Mouse (Mus musculus) neural tube, embryonic 11.5 days (tissue): ENCODE measurements around the gene Nlrp6. TPM values are rescaled to one million over a fixed set of nuclear protein-coding genes. Genes with fewer than 3 reads are reported as not detected.

Experiments used
- ATAC-seq: fragments of 200-750 bp; cut with Nextera tagmentation; 2 replicates; pipeline ENCODE4 v1.8.0; 2017; ENCODE audit warnings: moderate number of reproducible peaks, mild to moderate bottlenecking, moderate TSS enrichment, moderate library complexity; ENCODE audit not compliant: insufficient read depth, low FRiP score, low TSS enrichment
- DNase-seq: peaks from one replicate; pipeline ENCODE4 v3.0.0-alpha.2; 2015; ENCODE audit warnings: low spot score
- H3K27ac ChIP-seq: fragments of 300-500 bp; sonication (generic); 2 replicates; pipeline ENCODE4 v1.5.1; 2014; ENCODE audit warnings: low read depth, mild to moderate bottlenecking, low read length
- H3K27me3 ChIP-seq: fragments of 300-500 bp; sonication (generic); 2 replicates; pipeline ENCODE4 v1.6.1; 2014; ENCODE audit warnings: mild to moderate bottlenecking, low read length, mixed read lengths; ENCODE audit not compliant: control insufficient read depth, insufficient read depth
- H3K36me3 ChIP-seq: fragments of 300-500 bp; sonication (generic); 2 replicates; pipeline ENCODE4 v1.6.1; 2014; ENCODE audit warnings: mild to moderate bottlenecking, low read length, moderate library complexity, mixed read lengths; ENCODE audit not compliant: control insufficient read depth, insufficient read depth
- H3K4me1 ChIP-seq: fragments of 300-500 bp; sonication (generic); 2 replicates; pipeline ENCODE4 v1.6.1; 2014; ENCODE audit warnings: low read length, mixed read lengths; ENCODE audit not compliant: control insufficient read depth, insufficient read depth
- H3K4me2 ChIP-seq: fragments of 300-500 bp; sonication (generic); 2 replicates; pipeline ENCODE4 v1.6.1; 2014; ENCODE audit warnings: low read depth, mild to moderate bottlenecking, moderate library complexity
- H3K4me3 ChIP-seq: fragments of 300-500 bp; sonication (generic); 2 replicates; pipeline ENCODE4 v1.5.1; 2014; ENCODE audit warnings: low read depth, low read length
- H3K9ac ChIP-seq: fragments of 300-500 bp; sonication (generic); 2 replicates; pipeline ENCODE4 v1.6.1; 2014; ENCODE audit warnings: mild to moderate bottlenecking, low read length
- H3K9me3 ChIP-seq: fragments of 300-500 bp; sonication (generic); 2 replicates; pipeline ENCODE4 v1.6.1; 2016; ENCODE audit warnings: low read length; ENCODE audit not compliant: control insufficient read depth
- WGBS: fragments of 180-500 bp; shearing (Covaris S2); extraction: QIAGEN DNeasy Blood & Tissue Kit; methylation state at CpG from one replicate; pipeline ENCODE4 v1.1.7; 2014; 5-methylcytosine and 5-hydroxymethylcytosine counted together
- polyA plus RNA-seq: library from polyadenylated mRNA; unstranded; fragments of >200 nt; fragmentation: Nextera tagmentation; extraction: Ambion mirVana; gene quantifications from 2 replicates; pipeline ENCODE4 v1.2.1, GENCODE M21; 2014

Gene Nlrp6
- polyA plus RNA-seq, 1 experiment from 2014 or later: 0.15 TPM

GRCm38 (mm10) chr7:140955758-140956555 lies 35.3 kb downstream of the Nlrp6 start, which contains the start of the genes Gm45717 and Ifitm2:
TSS of gene Gm45717 (minus strand) at chr7:140955937.
TSS of gene Ifitm2 (minus strand) at chr7:140955987.
- Histone ChIP-seq H3K27ac (peak within 1 kb of the TSS; percentile 46; the same call in 1 of the 2 replicates), H3K27me3 (no peaks in the 10 kb centered on the region), H3K4me1 (peaks cover 5% of the 10 kb centered on the region; the same call in 1 of the 2 replicates), H3K4me3 (peak within 1 kb of the TSS; percentile 38), H3K9ac (peak within 1 kb of the TSS; percentile 48), H3K9me3 (no peaks in the 10 kb centered on the region), H3K36me3 (no peaks in the 10 kb centered on the region), H3K4me2 (peak within 1 kb of the TSS; percentile 58)
- WGBS: 21% methylated on average over 11 of the region's 11 CpGs
- DNase-seq (peak; percentile 61), ATAC-seq (peak; percentile 43; the same call in 1 of the 2 replicates)

DNA sequence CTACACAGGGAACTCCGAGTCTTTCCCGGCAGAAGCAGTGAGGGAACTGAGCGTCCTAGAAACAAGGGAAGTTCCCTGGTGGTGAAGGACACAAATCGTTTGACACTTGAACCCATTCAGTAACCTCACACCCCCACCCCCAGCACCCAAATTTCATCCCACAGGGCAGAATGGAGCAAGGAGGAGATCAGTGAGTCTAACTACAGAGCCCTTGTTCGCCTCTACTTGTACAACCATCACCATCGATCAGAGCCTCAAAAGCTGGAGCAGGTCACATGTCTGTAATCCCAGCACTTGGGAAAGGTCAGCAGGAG lies 35.8 kb downstream of the Nlrp6 start:
- H3K4me2 ChIP-seq: no peak overlapping the region
- no peaks in the 10 kb centered on the region for H3K9me3 ChIP-seq
- H3K36me3 ChIP-seq: no peaks in the 10 kb centered on the region
- 53% methylated on average over 6 of the region's 6 CpGs for WGBS
- ATAC-seq (no peak), DNase-seq (no peak)
- no peak overlapping the region for H3K4me3 ChIP-seq
- H3K27ac ChIP-seq: no peak overlapping the region
- no peak overlapping the region for H3K9ac ChIP-seq
- no peaks in the 10 kb centered on the region for H3K27me3 ChIP-seq
- H3K4me1 ChIP-seq: peaks cover 5% of the 10 kb centered on the region; the same call in 1 of the 2 replicates

GRCm38 (mm10) chr7:140959181-140959901 lies 38.6 kb downstream of the Nlrp6 start:
- Histone ChIP-seq H3K36me3 (no peaks in the 10 kb centered on the region), H3K27me3 (no peaks in the 10 kb centered on the region), H3K9me3 (no peaks in the 10 kb centered on the region), H3K9ac (no peak overlapping the region), H3K27ac (no peak overlapping the region), H3K4me2 (no peak overlapping the region), H3K4me3 (no peak overlapping the region), H3K4me1 (peaks cover 5% of the 10 kb centered on the region; the same call in 1 of the 2 replicates)
- DNase-seq: peak; percentile 53
- ATAC-seq: peak; percentile 46; the same call in 1 of the 2 replicates
- 4% methylated on average over 9 of the region's 9 CpGs for WGBS

DNA sequence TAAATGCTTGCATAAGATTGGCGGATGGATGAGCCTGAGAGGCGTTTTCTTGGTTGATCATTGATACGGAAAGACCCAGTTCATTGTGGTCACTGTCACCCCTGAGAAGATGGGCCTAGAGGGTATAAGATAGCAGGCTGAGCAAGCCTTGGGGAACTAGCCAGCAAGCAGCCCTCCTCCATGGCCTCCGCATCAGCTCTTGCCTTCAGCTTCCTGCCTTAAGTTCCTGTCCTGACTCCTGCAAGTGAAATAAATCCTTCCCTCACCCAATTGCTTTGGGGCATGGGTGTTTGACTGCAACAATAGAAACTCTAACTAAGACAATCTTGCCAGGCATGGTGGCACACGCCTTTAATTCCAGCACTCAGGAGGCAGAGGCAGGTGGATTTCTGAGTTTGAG lies 39.3 kb downstream of the Nlrp6 start:
- Histone ChIP-seq H3K4me1 (peaks cover 5% of the 10 kb centered on the region; the same call in 1 of the 2 replicates), H3K9me3 (no peaks in the 10 kb centered on the region), H3K27me3 (no peaks in the 10 kb centered on the region), H3K9ac (no peak overlapping the region), H3K27ac (no peak overlapping the region), H3K36me3 (no peaks in the 10 kb centered on the region), H3K4me3 (no peak overlapping the region), H3K4me2 (no peak overlapping the region)
- 55% methylated on average over 5 of the region's 5 CpGs for WGBS
- ATAC-seq: no peak
- DNase-seq: no peak

DNA sequence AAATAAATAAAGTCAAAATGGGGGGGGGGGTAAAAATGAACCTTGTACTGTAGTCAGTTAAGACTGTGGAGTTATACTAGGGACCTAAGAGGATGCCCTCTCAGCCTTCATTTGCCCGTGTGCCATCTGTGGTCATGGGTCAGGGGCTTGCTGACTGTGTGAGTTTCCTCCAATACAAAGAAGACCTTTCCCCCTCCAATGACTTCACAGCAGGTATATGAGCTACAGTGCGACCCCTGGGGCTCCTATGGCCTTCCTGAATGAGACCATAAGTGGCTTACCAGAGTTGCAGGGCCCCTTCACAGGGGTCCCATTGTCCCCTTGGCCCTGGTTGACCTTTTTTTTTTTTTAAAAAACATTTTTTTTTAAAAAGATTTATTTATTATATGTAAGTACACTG lies 40.7 kb downstream of the Nlrp6 start:
- DNase-seq (no peak), ATAC-seq (no peak)
- H3K4me2 ChIP-seq: no peak overlapping the region
- H3K4me3 ChIP-seq: no peak overlapping the region
- H3K27me3 ChIP-seq: no peaks in the 10 kb centered on the region
- H3K27ac ChIP-seq: no peak overlapping the region
- H3K36me3 ChIP-seq: no peaks in the 10 kb centered on the region
- 29% methylated on average over 2 of the region's 2 CpGs for WGBS
- peaks cover 5% of the 10 kb centered on the region; the same call in 1 of the 2 replicates for H3K4me1 ChIP-seq
- no peaks in the 10 kb centered on the region for H3K9me3 ChIP-seq
- H3K9ac ChIP-seq: no peak overlapping the region

DNA sequence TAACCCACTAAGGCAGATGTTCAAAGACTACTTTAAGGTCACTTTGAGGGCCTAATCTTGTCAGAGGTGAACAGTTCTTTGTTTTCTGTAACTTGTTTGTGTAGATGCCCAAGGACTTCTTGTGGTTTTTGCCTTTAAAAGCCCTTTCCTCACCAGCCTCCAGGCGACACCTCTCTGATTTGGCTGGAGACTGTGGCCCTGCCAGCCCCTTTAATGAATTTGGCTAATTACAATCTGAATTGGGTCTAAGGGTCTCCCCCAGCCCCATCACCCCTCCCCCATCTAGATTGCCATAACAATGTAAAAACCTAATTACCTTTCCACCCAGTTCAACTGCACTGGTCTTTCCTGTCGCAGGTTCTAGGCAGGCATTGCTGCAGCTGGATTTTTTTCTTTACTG lies 42.0 kb downstream of the Nlrp6 start:
- Histone ChIP-seq H3K9ac (no peak overlapping the region), H3K27ac (no peak overlapping the region), H3K4me3 (no peak overlapping the region), H3K36me3 (no peaks in the 10 kb centered on the region), H3K27me3 (no peaks in the 10 kb centered on the region), H3K4me2 (no peak overlapping the region), H3K9me3 (no peaks in the 10 kb centered on the region), H3K4me1 (peaks cover 5% of the 10 kb centered on the region; the same call in 1 of the 2 replicates)
- 36% methylated on average over 2 of the region's 2 CpGs for WGBS
- DNase-seq: no peak
- no peak for ATAC-seq

DNA sequence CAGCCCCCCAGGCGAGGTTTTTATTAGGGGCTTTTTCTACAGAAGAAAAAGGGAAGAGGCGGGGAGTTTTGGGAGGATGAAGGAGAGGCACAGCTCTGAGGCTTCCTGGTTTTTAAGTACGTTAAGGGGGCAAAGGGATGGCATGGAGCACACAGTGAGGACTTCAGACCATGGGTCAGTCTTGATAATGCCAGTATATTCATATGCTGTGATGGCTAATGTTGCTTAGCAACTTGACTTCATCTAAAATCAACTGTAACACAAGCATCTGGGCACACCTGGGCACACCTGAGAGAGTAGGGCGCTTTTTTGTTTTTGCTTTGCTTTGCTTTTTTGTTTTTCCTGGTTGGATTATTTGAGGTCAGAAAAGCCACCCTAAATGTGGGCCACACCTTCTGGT lies 46.2 kb downstream of the Nlrp6 start, which contains the start of gene Ifitm1:
Gene Ifitm1, plus strand, starts transcription at position 301 of the 400 bp plus-strand sequence.
- H3K4me2 ChIP-seq: no peak within 1 kb of the TSS
- no peak for ATAC-seq
- H3K36me3 ChIP-seq: no peaks in the 10 kb centered on the region
- H3K9ac ChIP-seq: no peak within 1 kb of the TSS
- no peaks in the 10 kb centered on the region for H3K9me3 ChIP-seq
- 84% methylated on average over 4 of the region's 4 CpGs for WGBS
- no peak within 1 kb of the TSS for H3K4me3 ChIP-seq
- no peak within 1 kb of the TSS for H3K27ac ChIP-seq
- no peak for DNase-seq
- 0 out of 2 replicates have a peak, but pooled peaks cover 2% of the 10 kb centered on the region for H3K4me1 ChIP-seq
- no peaks in the 10 kb centered on the region for H3K27me3 ChIP-seq

GRCm38 (mm10) chr7:140967862-140968591 lies 47.3 kb downstream of the Nlrp6 start:
- H3K9me3 ChIP-seq: no peaks in the 10 kb centered on the region
- H3K36me3 ChIP-seq: no peaks in the 10 kb centered on the region
- no peak overlapping the region for H3K4me2 ChIP-seq
- DNase-seq (no peak), ATAC-seq (no peak)
- no peak overlapping the region for H3K27ac ChIP-seq
- 0 out of 2 replicates have a peak, but pooled peaks cover 2% of the 10 kb centered on the region for H3K4me1 ChIP-seq
- no peak overlapping the region for H3K9ac ChIP-seq
- 5% methylated on average over 14 of the region's 14 CpGs for WGBS
- no peaks in the 10 kb centered on the region for H3K27me3 ChIP-seq
- no peak overlapping the region for H3K4me3 ChIP-seq
